Mouse (Mus musculus) liver, postnatal 0 days (tissue): ENCODE results near the gene Fxyd3.
A peak's percentile ranks its signal among the peaks of the same experiment; 100 is the strongest.

ENCODE experiments used
- CTCF ChIP-seq: sonication (generic); IDR thresholded peaks from 2 replicates; pipeline ENCODE4 v1.5.1; 2016; ENCODE audit warnings: antibody characterized with exemption, low read depth
- EP300 ChIP-seq: IDR thresholded peaks from 2 replicates; pipeline ENCODE4 v1.6.1; 2016; ENCODE audit warnings: antibody characterized with exemption, low read depth, mild to moderate bottlenecking

- TF ChIP-seq EP300 (no peak), CTCF (peak; percentile 94)
Observed at GRCm38 (mm10) chr7:31097583-31098248, 21.2 kb upstream of the Fxyd3 start.
